Mouse (Mus musculus) heart, adult 2 months (tissue): Measurements from ENCODE around the gene Tex13c2. TPM values are rescaled to one million over a fixed set of nuclear protein-coding genes. Genes with fewer than 3 reads are reported as not detected.

Source experiments
- DNase-seq, 2 experiments: peaks; one replicate each; pipeline ENCODE4 v3.0.0; 2021
- H3K27ac ChIP-seq: fragments of 200-600 bp; 2 replicates; pipeline ENCODE4 v1.8.1; 2022
- H3K27me3 ChIP-seq: fragments of 200-500 bp; 2 replicates; pipeline ENCODE4 v1.6.1; 2012; ENCODE audit warnings: mild to moderate bottlenecking, low read length, inconsistent platforms, mixed read lengths; ENCODE audit not compliant: control insufficient read depth, insufficient read depth
- H3K36me3 ChIP-seq: fragments of 200-500 bp; 2 replicates; pipeline ENCODE4 v1.6.1; 2012; ENCODE audit warnings: low read length, inconsistent platforms; ENCODE audit not compliant: control insufficient read depth, insufficient read depth
- H3K4me1 ChIP-seq: fragments of 200-500 bp; 2 replicates; pipeline ENCODE4 v1.6.1; 2011; ENCODE audit warnings: low read length; ENCODE audit not compliant: control insufficient read depth, insufficient read depth
- H3K4me3 ChIP-seq: fragments of 200-600 bp; 2 replicates; pipeline ENCODE4 v1.8.1; 2022
- H3K79me2 ChIP-seq: fragments of 200-500 bp; replicated peaks from 2 replicates; pipeline ENCODE4 v1.6.1; 2012; ENCODE audit warnings: mild to moderate bottlenecking, inconsistent platforms, low read length, moderate library complexity, mixed read lengths; ENCODE audit not compliant: control insufficient read depth, insufficient read depth
- H3K9ac ChIP-seq: fragments of 200-500 bp; 2 replicates; pipeline ENCODE4 v1.6.1; 2012; ENCODE audit warnings: low read depth, mild to moderate bottlenecking, control low read depth, inconsistent platforms, low read length, mixed read lengths
- CTCF ChIP-seq: fragments of 200-600 bp; IDR thresholded peaks from 2 replicates; pipeline ENCODE4 v1.8.1; 2022; ENCODE audit warnings: antibody characterized with exemption, mild to moderate bottlenecking, moderate library complexity
- EP300 ChIP-seq: fragments of 200-500 bp; IDR thresholded peaks from 2 replicates; pipeline ENCODE4 v1.6.1; 2011; ENCODE audit warnings: low read depth, low read length, control low read depth; ENCODE audit not compliant: insufficient read depth
- POLR2A ChIP-seq: fragments of 200-500 bp; IDR thresholded peaks from 2 replicates; pipeline ENCODE4 v1.6.1; 2011; ENCODE audit warnings: mild to moderate bottlenecking, low read depth, low read length, control low read depth; ENCODE audit not compliant: insufficient read depth
- WGBS: fragments of 180-500 bp; shearing (Covaris S2); methylation state at CpG from one replicate; pipeline ENCODE4 v1.1.7; 2018; 5-methylcytosine and 5-hydroxymethylcytosine counted together
- intact Hi-C: fragments of 180-260 bp; cut with DNase I; formaldehyde crosslinking; loops from one replicate; pipeline ENCODE4 v1.15.1; 2025
- polyA plus RNA-seq: library from polyadenylated mRNA; depleted of rRNA; stranded (reverse); fragments of >200 nt; gene quantifications from 2 replicates; pipeline ENCODE4 v1.2.3, GENCODE M21; 2012; rRNA removed
- total RNA-seq, 2 experiments: library from RNA; stranded (reverse); gene quantifications; 2 replicates each; pipeline ENCODE4 v1.2.3; 2021

The Tex13c2 gene
- total and polyA plus RNA-seq, 3 experiments: not detected

DNA sequence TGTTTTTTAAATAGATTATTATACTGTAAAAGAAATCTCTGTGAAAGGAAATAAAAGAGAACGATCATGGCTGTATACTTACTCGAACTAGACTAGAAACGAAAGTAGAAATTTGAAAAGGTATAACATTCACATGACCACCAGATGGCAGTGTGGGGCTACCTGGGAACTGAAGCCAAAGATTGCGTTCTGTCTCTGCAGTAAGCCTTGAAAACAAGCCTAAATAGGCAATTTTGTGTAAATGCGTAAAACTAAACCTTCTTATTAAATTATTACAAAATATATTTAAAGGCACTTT lies 51.2 kb downstream of the Tex13c2 start:
- peak overlapping the region; percentile 56 for H3K27ac ChIP-seq
- H3K4me3 ChIP-seq: peak overlapping the region; percentile 53
- no peaks in the 10 kb centered on the region for H3K4me1 ChIP-seq
- H3K27me3 ChIP-seq: no peaks in the 10 kb centered on the region
- no peak overlapping the region for H3K9ac ChIP-seq
- WGBS: 21% methylated on average over 5 of the region's 5 CpGs
- H3K36me3 ChIP-seq: no peaks in the 10 kb centered on the region
- DNase-seq: peak; percentile 42 to 61
- intact Hi-C loops: no loop called here
- no peaks in the 10 kb centered on the region for H3K79me2 ChIP-seq
- TF ChIP-seq CTCF: peak; percentile 93
- TF ChIP-seq POLR2A: no peak
- no peak for TF ChIP-seq EP300

Other genes starting within 250 kb of the Tex13c2 start
- gene Sh2d1a, start 12.8 kb downstream of the Tex13c2 start, total RNA-seq: not detected
- 0.18 TPM in 1 of 2 replicates, not detected in the other for gene Sh2d1a, start 12.8 kb downstream of the Tex13c2 start, polyA plus RNA-seq